Mouse (Mus musculus) heart, postnatal 4 days (tissue): ENCODE data around the gene Tacr1. TPM values are rescaled to one million over a fixed set of nuclear protein-coding genes. Genes with fewer than 3 reads are reported as not detected.

Experiments
- DNase-seq: peaks from one replicate; pipeline ENCODE4 v3.0.0; 2021
- total RNA-seq, 2 experiments: library from RNA; stranded (reverse); gene quantifications; 2 replicates each; pipeline ENCODE4 v1.2.3; 2021

Tacr1 gene
- total RNA-seq, 2 experiments from 2014 or later: 0.12 TPM; not detected in 1

DNA sequence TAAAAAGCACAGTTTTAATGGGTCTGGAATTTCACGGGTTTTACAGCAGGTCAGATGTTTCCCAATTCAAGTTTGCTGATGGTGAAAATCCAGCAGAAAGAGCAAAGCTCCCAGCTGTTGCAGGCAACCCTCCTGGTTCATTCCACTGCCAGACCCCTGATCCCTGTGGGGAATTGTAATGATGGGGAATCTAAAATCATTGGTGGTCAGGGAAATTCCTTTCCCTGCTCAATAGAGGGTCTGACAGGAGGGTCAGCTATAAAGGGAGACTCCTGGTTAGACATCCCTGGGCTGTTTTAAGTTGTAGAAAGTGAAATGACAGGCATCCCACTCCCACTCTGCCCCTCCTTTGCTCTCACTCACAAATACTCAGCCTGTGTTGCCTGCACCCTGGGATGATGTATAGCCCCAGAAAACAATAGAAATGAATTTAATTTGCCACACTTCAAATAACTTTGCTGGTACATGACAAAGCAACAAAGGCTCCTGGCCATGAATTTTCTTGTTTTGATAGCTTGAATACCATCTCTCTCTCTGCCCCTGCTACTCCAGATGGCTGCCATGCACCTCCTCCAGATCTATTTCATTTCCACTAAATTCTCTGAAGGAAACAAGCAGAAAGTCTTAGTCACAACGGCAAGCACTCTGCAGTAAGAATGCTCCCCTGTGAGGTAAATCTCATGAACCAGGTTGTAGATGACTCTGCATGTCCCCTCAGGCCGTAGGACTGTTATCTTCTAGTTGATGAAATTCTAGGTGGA, 123.2 kb downstream of the Tacr1 start:
- no peak for DNase-seq

DNA sequence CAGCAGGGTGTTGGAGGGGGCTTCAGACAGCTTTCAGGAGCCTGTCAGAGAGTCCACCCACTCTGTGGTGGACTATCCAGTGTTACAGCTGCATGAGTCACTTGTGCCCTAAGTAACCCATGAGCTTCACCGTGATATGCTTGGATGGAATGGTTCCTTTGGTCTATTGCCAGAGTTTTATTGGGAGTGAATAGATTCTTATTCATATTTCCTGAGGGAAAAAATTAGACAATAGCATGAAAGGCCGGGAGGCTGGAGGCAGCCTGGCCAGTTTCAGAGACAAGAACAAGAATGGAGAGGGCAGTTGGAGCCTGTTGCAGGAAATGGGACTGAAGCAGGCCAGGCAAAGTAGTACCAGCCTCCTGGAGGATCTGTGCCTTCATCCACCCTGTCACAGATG, 126.5 kb downstream of the Tacr1 start:
- DNase-seq: no peak

DNA sequence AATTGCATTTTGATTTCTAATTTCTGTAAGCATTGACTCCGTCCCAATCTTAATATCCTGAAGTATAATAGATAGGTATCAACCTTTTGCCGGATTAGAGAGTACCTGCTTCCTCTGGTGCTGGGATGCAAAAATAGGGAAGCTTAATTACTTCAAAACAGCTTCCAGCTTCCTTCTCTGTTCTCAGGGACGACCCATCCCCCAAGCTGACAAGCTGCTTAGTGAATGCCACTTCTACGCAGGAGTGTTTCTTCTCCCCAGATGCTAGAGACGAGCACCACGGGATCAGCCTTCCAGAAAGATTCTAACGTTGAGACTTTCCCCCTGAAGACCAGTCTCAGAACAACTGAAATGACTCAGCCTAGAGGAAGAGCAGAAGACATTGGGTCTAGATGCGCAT, 134.5 kb downstream of the Tacr1 start:
- no peak for DNase-seq

DNA sequence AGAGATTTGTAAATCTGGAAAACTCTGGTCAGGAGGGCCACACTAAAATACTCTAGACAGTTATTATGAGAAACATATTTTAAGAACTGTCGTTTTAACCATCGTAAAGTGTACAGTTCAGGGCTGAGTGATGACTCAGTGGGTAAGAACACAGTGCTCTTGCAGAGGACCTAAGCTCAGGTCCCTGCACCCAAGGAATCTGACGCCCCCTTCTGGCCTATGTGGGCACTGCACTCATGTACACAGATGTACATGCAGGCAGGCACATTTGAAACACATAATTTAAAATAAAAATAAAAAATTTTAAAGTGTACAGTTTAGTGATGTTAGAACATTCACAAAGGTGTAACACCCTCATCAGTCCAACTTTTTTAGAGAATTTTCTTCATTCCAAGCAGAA, 147.1 kb downstream of the Tacr1 start:
- DNase-seq: no peak

DNA sequence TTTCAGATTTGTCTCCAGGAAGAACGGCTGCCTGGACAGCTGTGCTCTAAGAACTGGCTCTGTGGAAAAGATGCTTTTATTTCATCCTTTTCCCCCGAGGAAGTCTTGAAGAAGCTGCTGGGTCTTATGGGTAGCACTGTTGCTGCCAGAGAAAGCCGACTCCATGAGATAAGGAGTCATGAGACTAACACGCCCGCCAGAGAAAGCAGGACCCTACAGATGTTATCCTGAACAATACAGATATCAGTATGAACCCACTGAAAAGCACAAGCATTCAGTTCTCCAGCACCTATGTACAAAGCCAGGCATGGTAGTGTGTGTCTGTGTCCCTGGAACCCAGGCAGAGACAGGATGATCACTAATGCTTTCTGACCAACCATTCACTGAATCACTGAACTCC, 173.3 kb downstream of the Tacr1 start:
- no peak for DNase-seq

DNA sequence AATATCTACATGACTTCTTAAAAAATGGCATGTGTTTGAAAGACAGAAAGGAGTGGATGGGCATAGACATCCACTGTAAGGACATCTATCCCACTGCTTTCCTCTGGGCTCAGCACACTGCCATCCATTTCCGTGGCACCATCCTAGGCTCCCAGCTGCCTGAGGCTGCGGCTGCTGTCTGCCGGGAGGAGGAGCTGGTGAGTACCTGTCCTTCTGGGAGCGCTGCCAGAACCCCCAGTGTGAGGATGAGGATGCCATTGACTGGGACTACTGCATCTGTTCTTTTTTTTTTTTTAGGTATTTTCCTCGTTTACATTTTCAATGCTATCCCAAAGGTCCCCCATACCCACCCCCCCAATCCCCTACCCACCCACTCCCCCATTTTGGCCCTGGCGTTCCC, 183.3 kb downstream of the Tacr1 start:
- DNase-seq: no peak

DNA sequence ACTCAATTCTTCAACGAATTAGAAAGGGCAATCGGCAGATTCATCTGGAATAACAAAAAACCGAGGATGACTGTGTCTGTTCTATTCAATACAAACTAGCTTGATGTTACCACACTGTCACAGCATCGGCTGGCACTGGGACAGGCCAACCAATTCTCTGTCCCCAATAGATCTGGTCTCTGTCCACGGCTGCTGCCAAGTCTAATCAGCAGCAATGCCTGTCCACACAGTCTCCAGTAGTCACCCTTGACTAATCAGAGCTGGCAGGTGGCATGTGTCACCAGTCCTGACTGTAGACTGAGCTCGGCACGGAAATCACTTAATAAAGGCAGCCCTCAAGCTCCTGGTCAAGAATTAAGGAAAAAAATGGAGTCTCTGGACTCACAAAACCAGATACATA, 187.3 kb downstream of the Tacr1 start:
- peak; percentile 53 for DNase-seq

DNA sequence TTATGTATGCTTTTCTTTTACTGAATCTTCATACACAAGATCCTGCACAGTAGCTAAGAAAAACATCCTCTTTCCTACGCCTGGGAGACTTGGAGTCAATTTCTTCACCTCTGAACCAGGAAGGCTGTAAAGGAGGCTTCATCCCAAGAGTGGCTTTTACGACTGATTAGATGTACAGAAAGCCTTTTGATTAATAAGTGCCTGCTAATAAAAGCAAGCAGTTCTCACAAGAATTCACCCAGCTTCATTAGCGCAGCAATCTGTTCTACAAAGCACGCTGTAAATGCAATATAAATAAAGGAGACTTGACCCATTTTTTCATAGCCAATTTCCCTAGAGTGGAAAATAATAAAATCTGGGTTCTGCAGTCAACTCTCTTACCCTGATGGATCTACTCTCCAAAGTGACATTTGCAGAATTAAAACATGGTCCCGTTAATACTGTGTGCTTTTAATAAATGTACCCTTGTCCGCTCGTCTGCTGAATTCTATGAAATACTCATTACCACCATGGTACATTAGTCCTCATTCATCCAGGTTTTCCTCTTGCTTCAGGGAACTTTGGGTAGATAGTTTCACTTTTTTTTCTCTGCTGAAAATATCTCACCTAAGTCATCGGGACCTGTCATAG, 193.4 kb downstream of the Tacr1 start:
- DNase-seq: no peak

DNA sequence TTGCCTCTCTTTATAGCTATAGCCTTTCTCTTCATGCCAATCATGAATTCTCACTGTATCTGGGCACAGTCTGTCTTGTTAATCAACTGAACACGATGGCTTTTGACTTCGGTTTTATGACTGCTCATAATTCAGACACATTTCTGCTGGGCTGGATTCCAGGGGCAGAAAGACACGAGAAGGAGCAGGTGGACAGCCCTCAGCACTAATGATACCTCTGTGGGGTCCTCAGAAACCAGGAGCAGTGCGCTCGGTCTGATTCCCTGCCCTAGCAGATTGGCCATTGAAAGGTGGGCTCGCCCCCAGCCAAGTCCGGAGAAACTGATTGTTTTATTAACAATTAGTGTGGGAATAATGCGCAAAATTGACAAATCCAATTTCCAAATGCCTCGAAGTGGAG, 201.1 kb downstream of the Tacr1 start:
- DNase-seq: no peak

DNA sequence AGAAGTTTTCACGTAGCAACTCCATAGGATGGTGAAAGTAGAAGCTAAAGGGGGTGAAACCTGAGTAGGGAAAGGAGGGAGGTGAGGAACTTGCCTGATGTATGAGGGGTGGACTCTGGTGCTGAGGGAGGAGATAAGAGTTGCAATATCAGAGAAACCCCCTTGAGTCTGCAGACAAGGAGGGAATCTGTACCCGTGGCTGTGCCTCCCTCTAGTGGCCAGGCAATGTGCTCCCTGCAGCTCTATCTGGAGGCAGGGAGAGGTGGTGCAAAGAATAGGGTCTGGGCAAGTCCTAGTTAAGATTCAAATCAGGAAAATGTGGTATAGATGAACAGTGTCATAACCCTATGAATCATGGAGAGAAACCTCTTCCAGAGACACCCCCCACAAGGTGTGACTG, 201.5 kb downstream of the Tacr1 start:
- DNase-seq: peak; percentile 50

DNA sequence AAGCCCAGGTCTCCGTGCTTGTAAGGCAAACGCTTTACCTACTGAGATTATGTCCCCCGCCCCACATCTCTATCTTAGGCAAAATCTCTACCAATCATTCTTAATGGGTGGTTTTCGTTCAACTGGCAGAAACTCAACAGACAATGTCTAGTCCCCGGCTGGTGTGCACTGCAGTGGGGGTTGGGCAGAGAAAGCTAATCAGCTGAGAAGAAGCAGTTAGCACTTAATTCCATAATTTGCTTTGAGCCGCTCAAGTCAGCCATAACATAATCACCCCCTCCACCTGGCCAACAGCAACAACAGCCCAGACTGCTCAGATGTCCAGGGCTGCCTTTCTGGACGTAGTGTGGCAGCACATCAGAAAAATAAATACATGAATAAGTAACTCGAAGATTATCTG, 202.7 kb downstream of the Tacr1 start:
- no peak for DNase-seq

DNA sequence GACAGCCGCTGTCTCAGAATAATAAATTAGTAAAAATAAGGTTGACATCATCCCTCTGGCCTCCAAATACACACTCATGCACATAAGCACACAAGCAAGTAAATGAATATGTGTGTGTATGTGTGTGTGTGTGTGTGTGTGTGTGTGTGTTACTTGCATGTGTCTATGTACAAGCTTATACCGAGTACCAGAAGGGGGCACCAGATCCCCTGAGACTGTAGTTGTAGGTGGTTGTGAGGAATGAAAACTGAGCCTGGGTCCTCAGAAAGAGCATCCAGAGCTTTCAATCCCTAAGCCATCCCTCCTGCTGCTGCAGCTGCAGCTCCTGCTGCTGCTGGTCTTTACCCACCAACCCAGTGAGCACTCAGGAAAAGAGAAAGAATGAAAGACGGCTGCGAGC, 206.6 kb downstream of the Tacr1 start:
- no peak for DNase-seq

DNA sequence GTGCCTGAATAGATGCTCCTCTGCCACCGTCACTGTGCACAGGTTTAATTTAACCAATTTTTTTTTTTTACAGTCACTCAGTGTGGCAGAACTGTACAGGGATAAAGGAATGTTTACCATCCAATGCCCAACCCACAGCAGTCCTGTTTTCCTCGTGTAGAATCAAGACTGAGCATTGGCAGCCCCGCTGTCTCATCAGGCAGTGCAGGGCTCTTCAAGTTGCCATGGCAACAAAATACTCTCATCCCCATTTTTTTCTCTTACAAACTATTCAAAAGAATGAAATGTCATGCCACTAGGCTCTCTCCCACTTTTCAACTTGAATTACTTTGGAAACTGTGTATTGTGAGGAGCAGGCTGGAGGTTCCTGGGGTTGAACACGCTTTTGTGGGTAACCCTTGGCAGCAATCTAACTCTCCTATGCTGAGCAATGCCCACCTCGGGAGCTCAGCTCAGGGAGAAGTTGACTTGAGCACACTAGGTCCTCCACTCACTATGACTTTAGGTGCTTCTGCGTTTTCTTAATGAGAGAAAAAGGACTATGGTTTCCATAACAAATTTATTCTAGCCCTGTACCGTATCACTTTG, 207.3 kb downstream of the Tacr1 start:
- no peak for DNase-seq
